Comparison of ENCODE assay signal across 13 mouse cellular contexts in the genomic region with DNA sequence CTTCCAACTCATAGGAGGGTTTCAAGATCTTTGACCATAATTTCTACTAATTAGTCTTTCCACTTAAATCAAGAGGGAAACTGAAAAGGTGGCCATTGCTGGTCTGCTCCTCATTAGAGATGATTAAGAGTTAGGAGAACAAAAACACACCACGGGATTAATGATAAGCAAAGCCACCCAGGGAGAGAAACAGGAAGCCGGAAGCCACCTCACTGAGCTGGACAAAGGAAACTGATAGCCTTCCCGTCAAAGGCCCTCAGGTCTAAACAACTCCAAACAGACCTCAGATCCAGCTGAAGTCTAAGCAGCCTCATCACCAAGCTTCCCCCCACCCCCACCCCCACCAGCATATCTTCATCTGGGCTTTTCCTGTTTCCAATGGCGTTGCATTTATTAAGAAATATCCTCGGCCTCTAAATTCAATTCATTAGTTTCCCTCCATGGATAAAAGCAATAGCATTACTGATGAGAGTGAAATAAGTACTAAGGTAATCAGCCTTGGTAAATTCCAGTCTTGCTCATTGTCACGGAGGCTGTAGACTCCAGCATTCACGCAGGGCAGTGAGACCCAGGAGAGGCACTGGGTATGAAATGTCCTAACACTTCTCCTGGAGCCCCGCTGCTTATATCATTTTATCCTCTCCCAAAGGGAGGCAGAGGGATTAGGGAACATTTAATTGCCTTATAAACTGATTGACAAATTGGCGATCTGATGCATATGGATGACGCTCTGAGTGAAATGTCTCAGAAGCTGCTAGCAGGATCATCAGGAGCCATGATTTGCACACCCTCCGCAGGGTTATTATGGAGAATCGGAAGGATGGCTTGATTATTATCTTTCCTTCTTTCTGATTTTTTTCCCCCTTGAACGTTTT.
A peak's percentile ranks its signal among the peaks of the same experiment; 100 is the strongest.
DNase-seq lines count a peak whose midpoint lies in the region; ATAC-seq lines count a peak whose summit lies in the region.
"Had no signal": no experiment of that assay in that cellular context is flagged by ENCODE, and none has a peak within 500 bp of the region (broad histone marks: within the 10 kb centered on the region; RNA-seq: fewer than 3 reads in every experiment).

No protein-coding gene starts in this region.

- peak; percentile 81 for ATAC-seq in forebrain, embryonic 12.5 days (ENCODE audit: low FRiP score)
- no peak for ATAC-seq in hindbrain, embryonic 15.5 days (ENCODE audit: low FRiP score, low read depth)
- ATAC-seq in neural tube, embryonic 13.5 days (ENCODE audit: low read depth): peak; percentile 72
- ATAC-seq in megakaryocyte progenitor cell, adult 5-6 weeks (replicated peaks; ENCODE audit: poor library complexity): no peak

- 16% methylated on average over 13 of the region's 13 CpGs for WGBS in forebrain, embryonic 12.5 days
- WGBS in hindbrain, embryonic 15.5 days: 25% methylated on average over 13 of the region's 13 CpGs
- WGBS in neural tube, embryonic 13.5 days: 22% methylated on average over 13 of the region's 13 CpGs

- H3K4me1 ChIP-seq in forebrain, embryonic 12.5 days: peaks cover 10% of the 10 kb centered on the region
- peaks cover 14% of the 10 kb centered on the region for H3K4me1 ChIP-seq in hindbrain, embryonic 15.5 days (replicated peaks)
- peaks cover 21% of the 10 kb centered on the region for H3K4me1 ChIP-seq in neural tube, embryonic 13.5 days (replicated peaks)
- H3K4me1 ChIP-seq: lung, embryonic 15.5 days had no signal

- no peaks in the 10 kb centered on the region for H3K36me3 ChIP-seq in forebrain, embryonic 12.5 days (replicated peaks)
- H3K36me3 ChIP-seq in hindbrain, embryonic 15.5 days: no peaks in the 10 kb centered on the region
- H3K36me3 ChIP-seq in neural tube, embryonic 13.5 days: no peaks in the 10 kb centered on the region
- H3K36me3 ChIP-seq: heart, embryonic 10.5 days; limb, embryonic 13.5 days; lung, embryonic 15.5 days had no signal

- no peak overlapping the region for H3K4me2 ChIP-seq in forebrain, embryonic 12.5 days
- peak overlapping the region; percentile 34 for H3K4me2 ChIP-seq in hindbrain, embryonic 15.5 days
- H3K4me2 ChIP-seq in neural tube, embryonic 13.5 days: peak overlapping the region; percentile 33
- H3K4me2 ChIP-seq: lung, embryonic 15.5 days had no signal

- peak; percentile 82 for DNase-seq in R1 (ENCODE audit: low read depth, low spot score)
- DNase-seq in heart, postnatal 4 days: no peak
- no peak for DNase-seq in heart, postnatal 14 days
- DNase-seq: cerebellum, adult 11 months; layer of hippocampus, postnatal 36 days had no signal

- no peak overlapping the region for H3K9ac ChIP-seq in forebrain, embryonic 12.5 days
- H3K9ac ChIP-seq in hindbrain, embryonic 15.5 days: no peak overlapping the region
- H3K9ac ChIP-seq in neural tube, embryonic 13.5 days: peak overlapping the region; percentile 35
- H3K9ac ChIP-seq: limb, embryonic 13.5 days; lung, embryonic 15.5 days had no signal

- no peaks in the 10 kb centered on the region for H3K27me3 ChIP-seq in forebrain, embryonic 12.5 days
- no peaks in the 10 kb centered on the region for H3K27me3 ChIP-seq in hindbrain, embryonic 15.5 days
- H3K27me3 ChIP-seq in neural tube, embryonic 13.5 days: no peaks in the 10 kb centered on the region
- H3K27me3 ChIP-seq: CH12.LX; limb, embryonic 13.5 days; lung, embryonic 15.5 days had no signal

- no peak overlapping the region for H3K4me3 ChIP-seq in forebrain, embryonic 12.5 days (replicated peaks)
- no peak overlapping the region for H3K4me3 ChIP-seq in hindbrain, embryonic 15.5 days
- H3K4me3 ChIP-seq in neural tube, embryonic 13.5 days: 0 out of 2 replicates have a peak overlapping the region, but pooled peaks have one; percentile 1
- H3K4me3 ChIP-seq: heart, embryonic 10.5 days; limb, embryonic 13.5 days; lung, embryonic 15.5 days had no signal

- intact Hi-C loops in heart, postnatal 14 days (cut with DNase I): no loop called here

- H3K27ac ChIP-seq in forebrain, embryonic 12.5 days: peak overlapping the region; percentile 71
- peak overlapping the region; percentile 18 for H3K27ac ChIP-seq in hindbrain, embryonic 15.5 days (replicated peaks)
- H3K27ac ChIP-seq in neural tube, embryonic 13.5 days (replicated peaks): peak overlapping the region; percentile 59
- H3K27ac ChIP-seq: heart, embryonic 10.5 days; lung, embryonic 15.5 days had no signal

- no peaks in the 10 kb centered on the region for H3K9me3 ChIP-seq in forebrain, embryonic 12.5 days
- H3K9me3 ChIP-seq in hindbrain, embryonic 15.5 days: no peaks in the 10 kb centered on the region
- no peaks in the 10 kb centered on the region for H3K9me3 ChIP-seq in neural tube, embryonic 13.5 days
- H3K9me3 ChIP-seq: heart, embryonic 10.5 days; lung, embryonic 15.5 days had no signal

Comparison
In these comparisons a context has a peak if more than half of its experiments do, and no peak if none do; other contexts are left out.
1. ATAC-seq: peak in forebrain, embryonic 12.5 days (single experiment) and neural tube, embryonic 13.5 days (single experiment); none in hindbrain, embryonic 15.5 days (single experiment) and megakaryocyte progenitor cell, adult 5-6 weeks (single experiment).
2. H3K27ac ChIP-seq: peak in every context shown above with its lines; median percentile 71 in forebrain, embryonic 12.5 days; 59 in neural tube, embryonic 13.5 days; 18 in hindbrain, embryonic 15.5 days.